Mouse (Mus musculus) liver, adult 2 months (tissue): Measurements from ENCODE around the gene Hip1. TPM values are rescaled to one million over a fixed set of nuclear protein-coding genes. Genes with fewer than 3 reads are reported as not detected.
"Not testable (repeated sequence)": the region's sequence is repeated elsewhere in the genome, so short reads cannot be mapped to it uniquely, and the experiment has no call there.

ENCODE experiments used
- DNase-seq: peaks from one replicate; pipeline ENCODE4 v3.0.0-alpha.2; 2011; ENCODE audit warnings: low read depth, low spot score; ENCODE audit errors: extremely low read depth
- H3K27ac ChIP-seq: fragments of 200-500 bp; replicated peaks from 2 replicates; pipeline ENCODE4 v1.5.1; 2012; ENCODE audit warnings: low read depth, mild to moderate bottlenecking, control low read depth, inconsistent platforms, low read length; ENCODE audit not compliant: insufficient read depth
- H3K27me3 ChIP-seq: fragments of 200-500 bp; 2 replicates; pipeline ENCODE4 v1.6.1; 2012; ENCODE audit warnings: mild to moderate bottlenecking, moderate library complexity, low read length, inconsistent platforms; ENCODE audit not compliant: control insufficient read depth, insufficient read depth
- H3K36me3 ChIP-seq: fragments of 200-500 bp; 2 replicates; pipeline ENCODE4 v1.6.1; 2012; ENCODE audit warnings: low read length, inconsistent platforms; ENCODE audit not compliant: control insufficient read depth, insufficient read depth
- H3K4me1 ChIP-seq: fragments of 200-500 bp; 2 replicates; pipeline ENCODE4 v1.6.1; 2011; ENCODE audit warnings: low read length; ENCODE audit not compliant: control insufficient read depth, insufficient read depth
- H3K4me3 ChIP-seq: fragments of 200-500 bp; 2 replicates; pipeline ENCODE4 v1.5.1; 2011; ENCODE audit warnings: low read depth, mild to moderate bottlenecking, control low read depth, low read length, moderate library complexity; ENCODE audit not compliant: insufficient read depth
- H3K79me2 ChIP-seq: fragments of 200-500 bp; 2 replicates; pipeline ENCODE4 v1.6.1; 2012; ENCODE audit warnings: inconsistent platforms, mild to moderate bottlenecking, low read length, moderate library complexity; ENCODE audit not compliant: control insufficient read depth, insufficient read depth
- H3K9ac ChIP-seq: fragments of 200-500 bp; 2 replicates; pipeline ENCODE4 v1.6.1; 2012; ENCODE audit warnings: low read depth, mild to moderate bottlenecking, control low read depth, inconsistent platforms, low read length
- CTCF ChIP-seq: fragments of 200-500 bp; IDR thresholded peaks from 2 replicates; pipeline ENCODE4 v1.5.1; 2011; ENCODE audit warnings: low read depth, low read length, control low read depth
- POLR2A ChIP-seq: fragments of 200-500 bp; IDR thresholded peaks from 2 replicates; pipeline ENCODE4 v1.6.1; 2011; ENCODE audit warnings: low read length, control low read depth; ENCODE audit not compliant: insufficient read depth; ENCODE audit errors: extremely low read depth
- WGBS: fragments of 180-500 bp; shearing (Covaris S2); methylation state at CpG from one replicate; pipeline ENCODE4 v1.1.7; 2018; 5-methylcytosine and 5-hydroxymethylcytosine counted together
- polyA plus RNA-seq: library from polyadenylated mRNA; depleted of rRNA; stranded (reverse); fragments of >200 nt; gene quantifications from 2 replicates; pipeline ENCODE4 v1.2.3, GENCODE M21; 2012
- total RNA-seq: library from RNA; depleted of rRNA; stranded (reverse); fragments of >200 nt; gene quantifications from 2 replicates; pipeline ENCODE4 v1.2.3, GENCODE M21; 2014

Gene Hip1
- total and polyA plus RNA-seq, 2 experiments = 3.1 to 3.2 TPM

GRCm38 (mm10) chr5:135488881-135489694, 55.8 kb downstream of the Hip1 start:
- 2% methylated on average over 51 of the region's 59 CpGs for WGBS
- H3K79me2 ChIP-seq = no peaks in the 10 kb centered on the region
- peaks cover 2% of the 10 kb centered on the region; the same call in 1 of the 2 replicates for H3K27me3 ChIP-seq
- peak overlapping the region; percentile 45 for H3K27ac ChIP-seq
- no peaks in the 10 kb centered on the region for H3K36me3 ChIP-seq
- TF ChIP-seq POLR2A (no peak), CTCF (peak; percentile 35)
- H3K9ac ChIP-seq = peak overlapping the region; percentile 52
- no peak for DNase-seq
- peak overlapping the region; percentile 68 for H3K4me3 ChIP-seq
- peaks cover 2% of the 10 kb centered on the region for H3K4me1 ChIP-seq

GRCm38 (mm10) chr5:135488222-135488880, 56.6 kb downstream of the Hip1 start:
- Histone ChIP-seq H3K4me3 (peak overlapping the region; percentile 68), H3K4me1 (peaks cover 2% of the 10 kb centered on the region), H3K36me3 (no peaks in the 10 kb centered on the region), H3K27me3 (peaks cover 2% of the 10 kb centered on the region; the same call in 1 of the 2 replicates), H3K79me2 (no peaks in the 10 kb centered on the region), H3K9ac (peak overlapping the region; percentile 52), H3K27ac (peak overlapping the region; percentile 45)
- 2% methylated on average over 19 of the region's 19 CpGs for WGBS
- TF ChIP-seq POLR2A (no peak), CTCF (no peak)
- no peak for DNase-seq

GRCm38 (mm10) chr5:135485289-135485688, 59.6 kb downstream of the Hip1 start:
- no peak for DNase-seq
- H3K4me1 ChIP-seq = peaks cover 2% of the 10 kb centered on the region; the same call in 1 of the 2 replicates
- H3K4me3 ChIP-seq = no peak overlapping the region
- H3K79me2 ChIP-seq = no peaks in the 10 kb centered on the region
- 52% methylated on average over 3 of the region's 3 CpGs for WGBS
- no peak overlapping the region for H3K27ac ChIP-seq
- H3K36me3 ChIP-seq = no peaks in the 10 kb centered on the region
- no peak overlapping the region for H3K9ac ChIP-seq
- H3K27me3 ChIP-seq = peaks cover 2% of the 10 kb centered on the region; the same call in 1 of the 2 replicates
- TF ChIP-seq POLR2A (no peak), CTCF (no peak)

GRCm38 (mm10) chr5:135483865-135484264, 61.1 kb downstream of the Hip1 start:
- H3K27me3 ChIP-seq, H3K27ac ChIP-seq, H3K9ac ChIP-seq, H3K4me3 ChIP-seq, H3K4me1 ChIP-seq, H3K36me3 ChIP-seq, H3K79me2 ChIP-seq, DNase-seq: not testable (repeated sequence)
- WGBS = 82% methylated on average over 6 of the region's 6 CpGs

- 81% methylated on average over 12 of the region's 12 CpGs for WGBS
- Histone ChIP-seq H3K4me1 (no peaks in the 10 kb centered on the region), H3K4me3 (no peak overlapping the region), H3K9ac (peak overlapping the region; percentile 28; the same call in 1 of the 2 replicates), H3K27me3 (no peaks in the 10 kb centered on the region), H3K27ac (peak overlapping the region; percentile 82), H3K79me2 (no peaks in the 10 kb centered on the region), H3K36me3 (no peaks in the 10 kb centered on the region)
- DNase-seq = peak; percentile 31
- TF ChIP-seq POLR2A = no peak
- no peak for TF ChIP-seq CTCF
Measured at GRCm38 (mm10) chr5:135478877-135479600, 65.9 kb downstream of the Hip1 start.
